Mouse (Mus musculus): ENCODE measurements around the gene Car14.

DNA sequence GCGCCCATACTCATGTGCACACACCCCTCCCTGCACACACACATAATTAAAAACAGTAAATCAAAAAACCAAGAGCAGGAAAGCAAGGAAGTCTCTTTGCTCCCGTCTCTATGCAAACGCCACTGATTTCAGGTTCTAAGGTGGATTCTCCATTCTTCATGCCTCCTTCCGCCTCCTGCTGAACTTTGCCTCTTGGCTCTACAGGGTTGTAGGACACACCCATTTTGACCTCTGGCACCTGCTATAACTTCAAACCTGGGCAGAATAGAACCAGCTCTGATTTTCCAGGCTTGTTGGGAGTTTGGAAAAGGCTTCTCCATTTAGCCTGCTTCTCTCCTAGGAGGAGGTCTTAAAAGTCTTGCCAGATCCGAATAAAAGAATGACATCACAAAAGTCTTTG, 20.1 kb downstream of the Car14 start:
- TF ChIP-seq GATA1 (IDR thresholded peaks at IDR 0.05; ENCODE audit: borderline replicate concordance, low read length) = no peak
- TF ChIP-seq FLI1 (IDR thresholded peaks at IDR 0.05; ENCODE audit: low read length) = no peak

Measured in megakaryocyte, embryonic 14.5 days (primary cell).